Mouse (Mus musculus) MEL (cell line): ENCODE data around the gene Hdgfl2. TPM values are rescaled to one million over a fixed set of nuclear protein-coding genes. Genes with fewer than 3 reads are reported as not detected.

Source experiments
- DNase-seq: peaks from one replicate; pipeline ENCODE4 v3.0.0; 2011; ENCODE audit warnings: low read depth, low spot score
- H3K27ac ChIP-seq: 2 replicates; pipeline ENCODE4 v1.5.1; 2012; ENCODE audit warnings: low read depth, mild to moderate bottlenecking, control low read depth, low read length, moderate library complexity; ENCODE audit not compliant: control insufficient read depth
- H3K27me3 ChIP-seq, 2 experiments: fragments of 150-350 bp in 1 of 2; sonication (generic) in 1 of 2; 2 replicates each; pipeline ENCODE4 v1.6.1; 2012; ENCODE audit warnings: low read length in 2 of 2, mild to moderate bottlenecking in 2 of 2, improper control_type of control experiment in 1 of 2, moderate library complexity in 1 of 2; ENCODE audit not compliant: insufficient read depth in 2 of 2, control insufficient read depth in 1 of 2
- H3K36me3 ChIP-seq, 2 experiments: 2 replicates each; pipeline ENCODE4 v1.6.1; 2012 to 2014; ENCODE audit warnings: low read length in 2 of 2, improper control_type of control experiment in 1 of 2, inconsistent platforms in 1 of 2, mild to moderate bottlenecking in 1 of 2; ENCODE audit not compliant: insufficient read depth in 2 of 2, control insufficient read depth in 1 of 2
- H3K4me1 ChIP-seq, 2 experiments: fragments of 150-350 bp in 1 of 2; sonication (generic) in 1 of 2; 2 replicates each; pipeline ENCODE4 v1.6.1; 2012; ENCODE audit warnings: low read length in 2 of 2, improper control_type of control experiment in 1 of 2, mild to moderate bottlenecking in 1 of 2; ENCODE audit not compliant: insufficient read depth in 2 of 2, control insufficient read depth in 1 of 2
- H3K4me3 ChIP-seq, 2 experiments: fragments of 150-350 bp in 1 of 2; sonication (generic) in 1 of 2; 2 replicates each; pipeline ENCODE4 v1.5.1; 2012; ENCODE audit warnings: low read depth in 2 of 2, low read length in 2 of 2, mild to moderate bottlenecking in 2 of 2, moderate library complexity in 2 of 2, control low read depth in 1 of 2, improper control_type of control experiment in 1 of 2; ENCODE audit not compliant: control insufficient read depth in 1 of 2, insufficient read depth in 1 of 2
- H3K79me2 ChIP-seq: 2 replicates; pipeline ENCODE4 v1.6.1; 2012; ENCODE audit warnings: mild to moderate bottlenecking, low read length, moderate library complexity; ENCODE audit not compliant: control insufficient read depth, poor library complexity, insufficient read depth
- H3K9ac ChIP-seq: 2 replicates; pipeline ENCODE4 v1.6.1; 2012; ENCODE audit warnings: low read depth, mild to moderate bottlenecking, control low read depth, low read length, moderate library complexity; ENCODE audit not compliant: control insufficient read depth, poor library complexity, severe bottlenecking
- H3K9me3 ChIP-seq: fragments of 150-350 bp; sonication (generic); replicated peaks from 2 replicates; pipeline ENCODE4 v1.6.1; 2012; ENCODE audit warnings: mild to moderate bottlenecking, low read length, improper control_type of control experiment, moderate library complexity; ENCODE audit not compliant: insufficient read depth
- CHD2 ChIP-seq: IDR thresholded peaks from 2 replicates; pipeline ENCODE4 v1.6.1; 2011; ENCODE audit warnings: low read length, improper control_type of control experiment
- CTCF ChIP-seq, 3 experiments: IDR thresholded peaks in 2 of 3; conservative IDR thresholded peaks in 1 of 3; 2 replicates each; pipeline ENCODE4 v1.5.1; 2011 to 2012; ENCODE audit warnings: low read length in 3 of 3, low read depth in 2 of 3, mild to moderate bottlenecking in 2 of 3, improper control_type of control experiment in 1 of 3, inconsistent platforms in 1 of 3, mixed read lengths in 1 of 3, moderate library complexity in 1 of 3; ENCODE audit not compliant: control insufficient read depth in 1 of 3, insufficient read depth in 1 of 3, poor library complexity in 1 of 3, severe bottlenecking in 1 of 3
- E2F4 ChIP-seq: IDR thresholded peaks from 2 replicates; pipeline ENCODE4 v1.6.1; 2011; ENCODE audit warnings: low read depth, low read length, improper control_type of control experiment, borderline replicate concordance
- ELF1 ChIP-seq: IDR thresholded peaks from 2 replicates; pipeline ENCODE4 v1.6.1; 2014; ENCODE audit warnings: low read depth, mild to moderate bottlenecking, inconsistent platforms, low read length, improper control_type of control experiment, moderate library complexity
- EP300 ChIP-seq, 2 experiments: IDR thresholded peaks; 2 replicates each; pipeline ENCODE4 v1.6.1; 2011; ENCODE audit warnings: improper control_type of control experiment in 2 of 2, low read length in 2 of 2, low read depth in 1 of 2, mild to moderate bottlenecking in 1 of 2
- ETS1 ChIP-seq: IDR thresholded peaks from 2 replicates; pipeline ENCODE4 v1.6.1; 2012; ENCODE audit warnings: low read depth, mild to moderate bottlenecking, inconsistent platforms, low read length, improper control_type of control experiment, moderate library complexity
- GATA1 ChIP-seq: IDR thresholded peaks from 2 replicates; pipeline ENCODE4 v1.6.1; 2011; ENCODE audit warnings: low read depth, low read length, improper control_type of control experiment
- JUND ChIP-seq: IDR thresholded peaks from 2 replicates; pipeline ENCODE4 v1.6.1; 2011; ENCODE audit warnings: low read depth, mild to moderate bottlenecking, improper control_type of control experiment, low read length
- KAT2A ChIP-seq: conservative IDR thresholded peaks from 2 replicates; pipeline ENCODE4 v1.6.1; 2012; ENCODE audit warnings: low read depth, low read length, improper control_type of control experiment, inconsistent platforms
- MAFK ChIP-seq: IDR thresholded peaks from 2 replicates; pipeline ENCODE4 v1.6.1; 2011; ENCODE audit warnings: low read depth, mild to moderate bottlenecking, low read length, improper control_type of control experiment, borderline replicate concordance
- MAX ChIP-seq: IDR thresholded peaks from 2 replicates; pipeline ENCODE4 v1.6.1; 2011; ENCODE audit warnings: low read length, improper control_type of control experiment
- MXI1 ChIP-seq: IDR thresholded peaks from 2 replicates; pipeline ENCODE4 v1.6.1; 2011; ENCODE audit warnings: mild to moderate bottlenecking, low read depth, low read length, improper control_type of control experiment
- MYB ChIP-seq: IDR thresholded peaks from 2 replicates; pipeline ENCODE4 v1.6.1; 2011; ENCODE audit warnings: mild to moderate bottlenecking, low read depth, low read length, improper control_type of control experiment
- NRF1 ChIP-seq: IDR thresholded peaks from 2 replicates; pipeline ENCODE4 v1.6.1; 2014; ENCODE audit warnings: low read depth, mild to moderate bottlenecking, inconsistent platforms, low read length, improper control_type of control experiment, moderate library complexity; ENCODE audit not compliant: poor library complexity, insufficient read depth, severe bottlenecking
- POLR2A ChIP-seq, 2 experiments: IDR thresholded peaks; 2 replicates each; pipeline ENCODE4 v1.6.1; 2011 to 2012; ENCODE audit warnings: low read length in 2 of 2, mild to moderate bottlenecking in 2 of 2, control low read depth in 1 of 2, improper control_type of control experiment in 1 of 2, low read depth in 1 of 2, moderate library complexity in 1 of 2; ENCODE audit not compliant: control insufficient read depth in 1 of 2, insufficient read depth in 1 of 2, poor library complexity in 1 of 2
- POLR2AphosphoS5 ChIP-seq: IDR thresholded peaks from 2 replicates; pipeline ENCODE4 v1.6.1; 2012; ENCODE audit warnings: low read depth, borderline replicate concordance, mild to moderate bottlenecking, inconsistent platforms, low read length, moderate library complexity, mixed read lengths
- RAD21 ChIP-seq: IDR thresholded peaks from 2 replicates; pipeline ENCODE4 v1.6.1; 2011; ENCODE audit warnings: mild to moderate bottlenecking, low read depth, low read length, improper control_type of control experiment
- RCOR1 ChIP-seq: IDR thresholded peaks from 2 replicates; pipeline ENCODE4 v1.6.1; 2012; ENCODE audit warnings: low read depth, mild to moderate bottlenecking, inconsistent platforms, low read length, improper control_type of control experiment
- SIN3A ChIP-seq: IDR thresholded peaks from 2 replicates; pipeline ENCODE4 v1.6.1; 2012; ENCODE audit warnings: low read length, improper control_type of control experiment, inconsistent platforms
- SMC3 ChIP-seq: IDR thresholded peaks from 2 replicates; pipeline ENCODE4 v1.6.1; 2011; ENCODE audit warnings: low read depth, low read length, improper control_type of control experiment
- TAL1 ChIP-seq: IDR thresholded peaks from 2 replicates; pipeline ENCODE4 v1.6.1; 2012; ENCODE audit warnings: mild to moderate bottlenecking, inconsistent platforms, low read length, moderate library complexity, mixed read lengths
- TBP ChIP-seq: IDR thresholded peaks from 2 replicates; pipeline ENCODE4 v1.8.0; 2011; ENCODE audit warnings: low read depth, low read length, improper control_type of control experiment
- TCF12 ChIP-seq: IDR thresholded peaks from 2 replicates; pipeline ENCODE4 v1.6.1; 2014; ENCODE audit warnings: low read depth, mild to moderate bottlenecking, inconsistent platforms, low read length, improper control_type of control experiment, moderate library complexity
- UBTF ChIP-seq: IDR thresholded peaks from 2 replicates; pipeline ENCODE4 v1.6.1; 2012; ENCODE audit warnings: low read depth, mild to moderate bottlenecking, inconsistent platforms, low read length, improper control_type of control experiment, moderate library complexity, borderline replicate concordance; ENCODE audit not compliant: insufficient read depth
- USF2 ChIP-seq, 2 experiments: IDR thresholded peaks; 2 replicates each; pipeline ENCODE4 v1.6.1; 2011 to 2012; ENCODE audit warnings: improper control_type of control experiment in 2 of 2, low read length in 2 of 2, borderline replicate concordance in 1 of 2, inconsistent platforms in 1 of 2, low read depth in 1 of 2, mild to moderate bottlenecking in 1 of 2; ENCODE audit not compliant: insufficient read depth in 1 of 2
- ZC3H11A ChIP-seq: IDR thresholded peaks from 2 replicates; pipeline ENCODE4 v1.6.1; 2012; ENCODE audit warnings: low read depth, mild to moderate bottlenecking, inconsistent platforms, low read length, improper control_type of control experiment
- ZNF384 ChIP-seq: IDR thresholded peaks from 2 replicates; pipeline ENCODE4 v1.6.1; 2012; ENCODE audit warnings: low read depth, mild to moderate bottlenecking, inconsistent platforms, low read length, improper control_type of control experiment
- polyA plus RNA-seq, 2 experiments: library from polyadenylated mRNA; stranded (reverse) in 1 of 2; unstranded in 1 of 2; fragments of >175 nt in 1 of 2; fragments of >200 nt in 1 of 2; gene quantifications; 2 replicates each; pipeline versions ENCODE4 v1.2.1 to v1.2.4; 2012; ENCODE audit warnings: low replicate concordance in 2 of 2, low read depth in 1 of 2; ENCODE audit not compliant: insufficient read length in 2 of 2, insufficient read depth in 1 of 2, missing spikeins in 1 of 2
- total RNA-seq: library from RNA; depleted of rRNA; stranded (reverse); fragments of 300-350 nt; gene quantifications from 2 replicates; pipeline ENCODE4 v1.2.3, GENCODE M21; 2012

The Hdgfl2 gene
- total and polyA plus RNA-seq, 3 experiments = 71.9 to 132 TPM; not detected in 1

GRCm38 (mm10) chr17:56035216-56035615 is 44.2 kb upstream of the Hdgfl2 start:
- Histone ChIP-seq H3K36me3 (peaks cover 0 to 52% of the 10 kb centered on the region in 2 experiments; a peak in 3 of 4 replicates), H3K4me3 (peak overlapping the region; percentile 80 to 84), H3K27ac (no peak overlapping the region), H3K9me3 (no peaks in the 10 kb centered on the region), H3K79me2 (peaks cover 59% of the 10 kb centered on the region), H3K27me3 (no peaks in the 10 kb centered on the region), H3K9ac (peak overlapping the region; percentile 88), H3K4me1 (peaks cover 23 to 47% of the 10 kb centered on the region in 2 experiments)
- DNase-seq = no peak
- TF ChIP-seq GATA1 (no peak), POLR2A (IDR thresholded peaks at IDR 0.05; ENCODE audit: control insufficient read depth in 1 of 2, insufficient read depth in 1 of 2, low read depth in 1 of 2, low read length in 2 of 2, poor library complexity in 1 of 2) (no peak), RCOR1 (no peak), SIN3A (no peak; the same call in 1 of the 2 replicates), MAFK (no peak), E2F4 (no peak), KAT2A (no peak), POLR2AphosphoS5 (no peak)

- H3K4me3 ChIP-seq = peak within 1 kb of the TSS; percentile 80 to 84
- H3K27me3 ChIP-seq = no peaks in the 10 kb centered on the region
- peaks cover 15 to 35% of the 10 kb centered on the region in 2 experiments for H3K4me1 ChIP-seq
- H3K9ac ChIP-seq = peak within 1 kb of the TSS; percentile 88
- peaks cover 0 to 44% of the 10 kb centered on the region in 2 experiments; a peak in 2 of 4 replicates for H3K36me3 ChIP-seq
- no peaks in the 10 kb centered on the region for H3K9me3 ChIP-seq
- DNase-seq = peak; percentile 99
- peak within 1 kb of the TSS; percentile 72 for H3K27ac ChIP-seq
- peaks cover 59% of the 10 kb centered on the region for H3K79me2 ChIP-seq
- peak; percentile 66; the same call in 1 of the 2 replicates for TF ChIP-seq KAT2A
- peak; percentile 75 for TF ChIP-seq RCOR1
- no peak for TF ChIP-seq ZC3H11A
- no peak for TF ChIP-seq MAFK
- TF ChIP-seq USF2 (IDR thresholded peaks at IDR 0.05; ENCODE audit: borderline replicate concordance in 1 of 2, insufficient read depth in 1 of 2, low read depth in 1 of 2, low read length in 2 of 2) = no peak
- TF ChIP-seq MAX = peak; percentile 80; the same call in 1 of the 2 replicates
- TF ChIP-seq EP300 (IDR thresholded peaks at IDR 0.05; ENCODE audit: low read depth in 1 of 2, low read length in 2 of 2) = peak in 1 of 2 experiments; percentile 75; a peak in 2 of 4 replicates
- TF ChIP-seq RAD21 = no peak
- peak; percentile 93 for TF ChIP-seq MXI1
- peak; percentile 89 to 99 (median 93) for TF ChIP-seq CTCF (IDR thresholded peaks at IDR 0.05 in 2 of 3, conservative IDR thresholded peaks at IDR 0.05 in 1 of 3; ENCODE audit: control insufficient read depth in 1 of 3, insufficient read depth in 1 of 3, low read depth in 2 of 3, low read length in 3 of 3, poor library complexity in 1 of 3, severe bottlenecking in 1 of 3)
- TF ChIP-seq ELF1 = peak; percentile 90
- TF ChIP-seq MYB = 0 out of 2 replicates have a peak, but pooled peaks have one; percentile 44
- no peak for TF ChIP-seq JUND
- no peak for TF ChIP-seq SMC3
- 0 out of 2 replicates have a peak, but pooled peaks have one; percentile 27 for TF ChIP-seq CHD2
- peak; percentile 91 for TF ChIP-seq NRF1
- peak; percentile 10; the same call in 1 of the 2 replicates for TF ChIP-seq GATA1
- peak; percentile 72 for TF ChIP-seq TCF12
- TF ChIP-seq UBTF = 0 out of 2 replicates have a peak, but pooled peaks have one; percentile 53
- TF ChIP-seq POLR2A (IDR thresholded peaks at IDR 0.05; ENCODE audit: control insufficient read depth in 1 of 2, insufficient read depth in 1 of 2, low read depth in 1 of 2, low read length in 2 of 2, poor library complexity in 1 of 2) = peak; percentile 74 to 92; a peak in 3 of 4 replicates
- TF ChIP-seq ZNF384 = no peak
- TF ChIP-seq E2F4 = 0 out of 2 replicates have a peak, but pooled peaks have one; percentile 75
- peak; percentile 75 for TF ChIP-seq ETS1
- TF ChIP-seq TBP = peak; percentile 89
- TF ChIP-seq TAL1 = no peak
- TF ChIP-seq SIN3A = peak; percentile 93; the same call in 1 of the 2 replicates
Measured at GRCm38 (mm10) chr17:56036176-56036900, 43.1 kb upstream of the Hdgfl2 start, which contains the start of gene Sh3gl1. TSS of gene Sh3gl1 (minus strand) at chr17:56036635.
